Mouse (Mus musculus): ENCODE measurements around the gene Dennd6b. TPM values are rescaled to one million over a fixed set of nuclear protein-coding genes. Genes with fewer than 3 reads are reported as not detected.
A peak's percentile ranks its signal among the peaks of the same experiment; 100 is the strongest.

Gene Dennd6b
- polyA plus RNA-seq, 1 experiment from 2014 or later: 12.5 TPM

DNA sequence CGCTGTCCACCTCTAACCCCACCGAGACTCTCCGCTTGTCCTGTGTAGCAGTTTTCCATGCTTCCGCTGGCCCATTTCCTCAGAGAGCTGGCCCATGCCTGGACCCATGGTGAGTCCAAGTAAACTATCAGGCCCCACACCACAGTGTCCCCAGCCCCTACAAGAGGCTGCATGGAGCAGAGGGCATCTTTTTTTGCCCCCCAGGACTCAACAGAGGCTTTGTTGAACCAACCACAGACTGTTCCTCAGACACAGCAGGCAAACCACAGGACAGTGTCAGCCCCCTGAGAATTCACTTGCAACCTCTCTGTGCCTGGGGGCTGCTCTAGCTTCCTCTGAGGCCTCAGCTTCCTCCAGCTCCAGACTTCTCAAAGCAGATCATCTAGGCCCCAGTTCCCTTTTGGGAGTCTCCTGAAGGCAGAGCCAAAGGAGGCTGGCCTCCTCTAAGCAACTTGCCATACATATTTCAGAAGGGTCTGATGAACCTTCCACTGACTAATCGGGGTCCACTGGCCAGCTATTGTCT is 24.7 kb downstream of the Dennd6b start:
- Histone ChIP-seq H3K4me2 (ENCODE audit: low read depth, low read length) (no peak overlapping the region), H3K9me3 (ENCODE audit: control insufficient read depth, low read length) (no peaks in the 10 kb centered on the region), H3K4me3 (ENCODE audit: low read length) (no peak overlapping the region), H3K27ac (ENCODE audit: low read length) (no peak overlapping the region), H3K27me3 (ENCODE audit: control insufficient read depth, insufficient read depth, low read depth, low read length) (no peaks in the 10 kb centered on the region), H3K4me1 (replicated peaks; ENCODE audit: control insufficient read depth, insufficient read depth, low read length) (peaks cover 69% of the 10 kb centered on the region), H3K9ac (ENCODE audit: low read length) (no peak overlapping the region), H3K36me3 (ENCODE audit: control insufficient read depth, insufficient read depth, low read length) (peaks cover 15% of the 10 kb centered on the region)
- WGBS: 85% methylated on average over 5 of the region's 5 CpGs
- no peak for ATAC-seq (ENCODE audit: low read depth)

DNA sequence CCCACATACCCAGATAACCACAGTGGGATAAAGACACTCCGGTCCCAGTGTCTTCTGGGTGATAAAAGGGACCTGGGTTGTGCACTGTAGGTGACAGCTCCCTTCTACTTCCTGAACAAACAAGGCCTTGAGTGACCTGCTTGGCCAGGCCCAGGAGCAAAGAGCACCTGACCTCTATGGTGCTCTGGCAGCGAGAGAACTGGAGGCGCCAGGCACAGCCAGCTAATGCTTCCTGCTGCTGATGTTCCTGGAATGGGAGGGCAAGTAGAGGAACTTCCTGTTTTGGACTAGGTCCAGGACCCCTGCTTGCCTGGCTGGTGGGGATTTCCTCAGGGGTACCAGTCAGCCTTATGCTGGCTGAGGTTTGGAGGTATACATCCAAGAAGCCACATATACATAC is 26.2 kb downstream of the Dennd6b start:
- Histone ChIP-seq H3K4me1 (replicated peaks; ENCODE audit: control insufficient read depth, insufficient read depth, low read length) (peaks cover 54% of the 10 kb centered on the region), H3K4me3 (ENCODE audit: low read length) (no peak overlapping the region), H3K9me3 (ENCODE audit: control insufficient read depth, low read length) (no peaks in the 10 kb centered on the region), H3K9ac (ENCODE audit: low read length) (no peak overlapping the region; the same call in 1 of the 2 replicates), H3K36me3 (ENCODE audit: control insufficient read depth, insufficient read depth, low read length) (peaks cover 28% of the 10 kb centered on the region), H3K4me2 (ENCODE audit: low read depth, low read length) (no peak overlapping the region; the same call in 1 of the 2 replicates), H3K27me3 (ENCODE audit: control insufficient read depth, insufficient read depth, low read depth, low read length) (no peaks in the 10 kb centered on the region), H3K27ac (ENCODE audit: low read length) (peak overlapping the region; percentile 89)
- ATAC-seq (ENCODE audit: low read depth): no peak
- 22% methylated on average over 3 of the region's 3 CpGs for WGBS

DNA sequence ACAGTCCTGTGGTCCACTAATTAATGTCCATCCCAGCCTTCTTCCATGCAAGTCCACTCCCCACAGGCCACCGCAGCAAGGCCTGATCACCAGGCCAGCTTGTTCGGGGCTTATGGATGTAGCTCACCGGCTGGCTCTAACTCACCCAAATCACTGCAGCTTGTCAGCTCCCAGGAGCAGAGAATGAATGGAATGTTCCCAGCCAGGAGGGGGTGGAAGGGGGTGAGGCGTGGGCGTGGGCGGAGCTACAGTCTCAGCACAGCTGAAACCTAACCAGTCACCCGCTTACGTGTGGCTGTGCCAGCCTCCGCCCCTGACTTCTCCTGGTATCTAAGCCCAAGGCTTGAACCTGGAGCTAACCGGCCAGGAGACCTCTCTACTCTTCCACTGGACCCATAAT is 26.9 kb downstream of the Dennd6b start:
- Histone ChIP-seq H3K9ac (ENCODE audit: low read length) (peak overlapping the region; percentile 46), H3K4me1 (replicated peaks; ENCODE audit: control insufficient read depth, insufficient read depth, low read length) (peaks cover 48% of the 10 kb centered on the region), H3K4me3 (ENCODE audit: low read length) (peak overlapping the region; percentile 30), H3K9me3 (ENCODE audit: control insufficient read depth, low read length) (no peaks in the 10 kb centered on the region), H3K36me3 (ENCODE audit: control insufficient read depth, insufficient read depth, low read length) (peaks cover 35% of the 10 kb centered on the region), H3K27ac (ENCODE audit: low read length) (peak overlapping the region; percentile 89), H3K27me3 (ENCODE audit: control insufficient read depth, insufficient read depth, low read depth, low read length) (no peaks in the 10 kb centered on the region), H3K4me2 (ENCODE audit: low read depth, low read length) (peak overlapping the region; percentile 46)
- WGBS: 4% methylated on average over 10 of the region's 10 CpGs
- peak; percentile 90 for ATAC-seq (ENCODE audit: low read depth)

DNA sequence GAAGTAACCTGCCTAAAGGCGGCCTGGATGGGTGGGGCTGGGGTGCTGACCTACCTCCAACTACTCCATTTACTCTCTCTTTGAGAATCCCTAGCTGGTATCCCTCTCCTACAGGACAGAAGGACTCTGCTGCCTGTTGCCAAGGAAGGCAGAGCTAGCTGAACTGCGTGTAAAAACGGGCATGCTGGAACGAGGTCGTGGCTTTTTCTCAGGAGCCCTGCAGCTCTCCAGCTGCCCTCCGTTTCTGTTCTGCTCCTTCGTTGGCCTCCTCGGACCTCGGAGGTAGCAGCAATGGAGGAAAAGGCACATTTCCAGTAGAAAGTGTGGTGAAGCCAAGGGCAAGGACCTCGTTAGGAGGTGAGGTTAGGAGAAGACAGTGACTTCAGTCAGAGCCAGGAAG is 27.4 kb downstream of the Dennd6b start:
- Histone ChIP-seq H3K4me3 (ENCODE audit: low read length) (peak overlapping the region; percentile 30), H3K9me3 (ENCODE audit: control insufficient read depth, low read length) (no peaks in the 10 kb centered on the region), H3K4me2 (ENCODE audit: low read depth, low read length) (peak overlapping the region; percentile 46), H3K27me3 (ENCODE audit: control insufficient read depth, insufficient read depth, low read depth, low read length) (no peaks in the 10 kb centered on the region), H3K4me1 (replicated peaks; ENCODE audit: control insufficient read depth, insufficient read depth, low read length) (peaks cover 43% of the 10 kb centered on the region), H3K27ac (ENCODE audit: low read length) (peak overlapping the region; percentile 89), H3K9ac (ENCODE audit: low read length) (peak overlapping the region; percentile 46), H3K36me3 (ENCODE audit: control insufficient read depth, insufficient read depth, low read length) (peaks cover 40% of the 10 kb centered on the region)
- WGBS: 36% methylated on average over 10 of the region's 10 CpGs
- ATAC-seq (ENCODE audit: low read depth): no peak

DNA sequence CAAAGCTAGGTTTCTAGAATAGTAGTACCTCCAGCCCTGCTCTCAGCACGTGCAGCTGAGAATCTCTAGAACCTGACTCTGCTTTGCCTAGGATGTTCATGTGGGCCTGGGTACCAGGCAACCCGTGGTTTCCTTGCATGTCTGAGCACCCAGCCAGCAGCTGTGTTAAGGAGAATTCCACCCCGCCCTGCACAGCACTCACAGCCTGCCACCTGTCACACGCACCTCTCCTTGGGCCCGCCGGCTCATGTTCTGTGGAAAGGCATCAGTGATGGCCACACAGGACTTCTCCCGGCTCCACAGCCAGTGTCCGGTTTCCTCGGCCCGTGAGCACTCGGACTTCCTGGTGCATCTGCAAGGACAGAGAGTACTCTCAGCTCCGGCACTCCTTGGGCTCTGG is 30.8 kb downstream of the Dennd6b start:
- H3K9ac ChIP-seq (ENCODE audit: low read length): no peak overlapping the region
- H3K27me3 ChIP-seq (ENCODE audit: control insufficient read depth, insufficient read depth, low read depth, low read length): no peaks in the 10 kb centered on the region
- no peak overlapping the region for H3K4me3 ChIP-seq (ENCODE audit: low read length)
- no peak overlapping the region for H3K27ac ChIP-seq (ENCODE audit: low read length)
- H3K9me3 ChIP-seq (ENCODE audit: control insufficient read depth, low read length): no peaks in the 10 kb centered on the region
- H3K36me3 ChIP-seq (ENCODE audit: control insufficient read depth, insufficient read depth, low read length): peaks cover 66% of the 10 kb centered on the region
- H3K4me1 ChIP-seq (replicated peaks; ENCODE audit: control insufficient read depth, insufficient read depth, low read length): peaks cover 24% of the 10 kb centered on the region
- ATAC-seq (ENCODE audit: low read depth): no peak
- WGBS: 90% methylated on average over 12 of the region's 12 CpGs
- no peak overlapping the region for H3K4me2 ChIP-seq (ENCODE audit: low read depth, low read length)

DNA sequence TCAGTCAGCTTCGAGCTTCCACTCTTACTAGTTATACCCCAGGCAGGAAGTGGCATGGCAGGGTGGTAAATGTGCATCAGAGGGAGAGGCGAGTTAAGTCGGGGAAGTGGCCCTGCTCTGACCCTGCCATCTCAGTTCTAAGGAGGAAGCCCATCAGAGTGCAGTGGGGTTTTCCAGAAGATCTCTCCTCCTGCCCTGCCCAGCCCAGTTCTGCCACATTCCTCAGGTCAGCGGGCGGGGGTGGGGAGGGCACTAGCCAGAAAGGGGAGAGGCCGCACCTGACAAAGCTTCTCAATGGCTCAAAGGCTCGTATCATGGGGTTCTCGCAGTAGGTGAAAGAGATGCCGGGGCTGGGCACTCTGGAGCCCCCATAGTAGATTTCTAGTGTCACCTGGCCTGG is 34.9 kb downstream of the Dennd6b start:
- Histone ChIP-seq H3K4me2 (ENCODE audit: low read depth, low read length) (peak overlapping the region; percentile 16; the same call in 1 of the 2 replicates), H3K36me3 (ENCODE audit: control insufficient read depth, insufficient read depth, low read length) (peaks cover 79% of the 10 kb centered on the region), H3K27ac (ENCODE audit: low read length) (peak overlapping the region; percentile 81), H3K4me3 (ENCODE audit: low read length) (no peak overlapping the region), H3K9ac (ENCODE audit: low read length) (no peak overlapping the region), H3K27me3 (ENCODE audit: control insufficient read depth, insufficient read depth, low read depth, low read length) (no peaks in the 10 kb centered on the region), H3K4me1 (replicated peaks; ENCODE audit: control insufficient read depth, insufficient read depth, low read length) (peaks cover 5% of the 10 kb centered on the region; the same call in 1 of the 2 replicates), H3K9me3 (ENCODE audit: control insufficient read depth, low read length) (no peaks in the 10 kb centered on the region)
- ATAC-seq (ENCODE audit: low read depth): peak; percentile 78
- WGBS: 54% methylated on average over 9 of the region's 9 CpGs

DNA sequence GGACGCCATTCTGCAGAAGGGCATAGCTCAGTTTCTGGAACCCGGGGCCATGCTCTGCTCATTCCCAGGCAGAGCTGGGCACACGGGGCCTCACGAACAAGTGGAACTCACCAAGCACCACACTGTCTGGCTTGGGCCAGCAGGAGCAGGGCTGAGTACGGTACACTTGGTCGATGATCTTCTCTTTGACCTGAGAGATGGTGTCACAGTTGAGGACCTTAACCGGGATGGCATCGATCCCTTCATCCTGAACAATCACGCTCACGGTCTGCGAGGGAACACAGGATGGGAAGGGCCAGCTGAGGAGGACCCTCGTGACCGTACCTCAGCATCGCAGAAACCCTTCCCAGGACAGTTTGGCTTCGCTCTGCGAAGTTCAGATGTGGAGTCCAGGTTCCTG is 37.8 kb downstream of the Dennd6b start:
- WGBS: 94% methylated on average over 16 of the region's 16 CpGs

DNA sequence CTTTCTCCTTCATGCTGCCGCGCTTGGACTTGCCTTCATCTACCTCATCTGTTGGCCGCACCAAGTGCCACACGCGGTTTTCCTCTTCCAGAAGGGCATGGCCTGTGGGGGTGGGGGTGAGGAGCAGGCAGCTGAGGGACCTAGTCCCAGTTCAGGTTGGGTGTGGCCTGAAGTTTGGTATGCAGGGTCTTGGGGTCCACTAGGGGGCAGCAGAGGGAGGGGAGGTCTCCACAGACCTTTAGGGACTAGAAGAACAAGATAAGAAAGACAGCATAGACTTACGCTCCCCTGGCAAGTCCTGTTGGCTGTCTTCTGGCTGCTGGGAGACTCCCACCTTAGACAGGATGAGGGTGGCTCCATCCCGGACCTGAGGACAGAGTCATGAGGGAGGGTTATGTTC is 38.3 kb downstream of the Dennd6b start:
- Histone ChIP-seq H3K27me3 (ENCODE audit: control insufficient read depth, insufficient read depth, low read depth, low read length) (no peaks in the 10 kb centered on the region), H3K9me3 (ENCODE audit: control insufficient read depth, low read length) (no peaks in the 10 kb centered on the region), H3K9ac (ENCODE audit: low read length) (no peak overlapping the region), H3K27ac (ENCODE audit: low read length) (no peak overlapping the region), H3K4me2 (ENCODE audit: low read depth, low read length) (no peak overlapping the region), H3K4me3 (ENCODE audit: low read length) (no peak overlapping the region), H3K4me1 (replicated peaks; ENCODE audit: control insufficient read depth, insufficient read depth, low read length) (peaks cover 5% of the 10 kb centered on the region; the same call in 1 of the 2 replicates), H3K36me3 (ENCODE audit: control insufficient read depth, insufficient read depth, low read length) (peaks cover 59% of the 10 kb centered on the region)
- 59% methylated on average over 7 of the region's 7 CpGs for WGBS
- ATAC-seq (ENCODE audit: low read depth): peak; percentile 29; the same call in 1 of the 2 replicates

More for the DNA sequence above, 37.8 kb downstream of the Dennd6b start:
- Histone ChIP-seq H3K9ac (ENCODE audit: low read length) (no peak overlapping the region), H3K4me3 (ENCODE audit: low read length) (no peak overlapping the region), H3K36me3 (ENCODE audit: control insufficient read depth, insufficient read depth, low read length) (peaks cover 64% of the 10 kb centered on the region), H3K4me2 (ENCODE audit: low read depth, low read length) (no peak overlapping the region), H3K27ac (ENCODE audit: low read length) (no peak overlapping the region), H3K9me3 (ENCODE audit: control insufficient read depth, low read length) (no peaks in the 10 kb centered on the region), H3K27me3 (ENCODE audit: control insufficient read depth, insufficient read depth, low read depth, low read length) (no peaks in the 10 kb centered on the region), H3K4me1 (replicated peaks; ENCODE audit: control insufficient read depth, insufficient read depth, low read length) (peaks cover 5% of the 10 kb centered on the region; the same call in 1 of the 2 replicates)
- no peak for ATAC-seq (ENCODE audit: low read depth)

DNA sequence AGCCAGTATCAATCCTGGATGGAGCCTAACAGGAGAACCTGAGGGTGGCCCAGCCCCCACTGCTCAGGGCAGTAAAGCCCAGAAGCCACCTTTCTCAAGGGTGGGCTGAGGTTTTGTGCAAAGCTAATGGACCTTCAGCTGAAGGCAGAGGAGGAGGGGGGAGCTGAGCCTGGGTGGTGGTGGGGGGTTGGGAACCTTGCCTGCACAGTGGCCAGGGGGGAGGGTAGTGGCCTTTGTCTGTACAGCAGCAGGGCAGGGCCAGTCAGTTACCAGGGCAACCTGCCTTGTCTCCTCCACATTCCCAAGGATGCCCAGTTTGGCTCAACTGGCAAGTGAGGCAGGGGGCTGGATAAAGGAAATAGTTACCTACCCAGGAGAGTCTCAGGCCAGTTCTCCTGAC is 44.0 kb downstream of the Dennd6b start:
- H3K4me2 ChIP-seq (ENCODE audit: low read depth, low read length): no peak overlapping the region
- no peak overlapping the region for H3K9ac ChIP-seq (ENCODE audit: low read length)
- no peak overlapping the region for H3K4me3 ChIP-seq (ENCODE audit: low read length)
- peaks cover 17% of the 10 kb centered on the region for H3K4me1 ChIP-seq (replicated peaks; ENCODE audit: control insufficient read depth, insufficient read depth, low read length)
- no peaks in the 10 kb centered on the region for H3K9me3 ChIP-seq (ENCODE audit: control insufficient read depth, low read length)
- peaks cover 23% of the 10 kb centered on the region for H3K27me3 ChIP-seq (ENCODE audit: control insufficient read depth, insufficient read depth, low read depth, low read length)
- H3K27ac ChIP-seq (ENCODE audit: low read length): no peak overlapping the region
- no peak for ATAC-seq (ENCODE audit: low read depth)
- H3K36me3 ChIP-seq (ENCODE audit: control insufficient read depth, insufficient read depth, low read length): peaks cover 20% of the 10 kb centered on the region
